Mouse (Mus musculus) heart, embryonic 11.5 days (tissue): ENCODE data around the gene Faf1. TPM values are rescaled to one million over a fixed set of nuclear protein-coding genes. Genes with fewer than 3 reads are reported as not detected.

Source experiments
- ATAC-seq: fragments of 200-750 bp; cut with Nextera tagmentation; replicated peaks from 2 replicates; pipeline ENCODE4 v1.8.0; 2017; ENCODE audit warnings: moderate library complexity; ENCODE audit not compliant: insufficient number of reproducible peaks, low FRiP score, low TSS enrichment
- H3K27ac ChIP-seq: fragments of 300-500 bp; sonication (generic); 2 replicates; pipeline ENCODE4 v1.5.1; 2014; ENCODE audit warnings: mild to moderate bottlenecking, low read depth, low read length
- H3K27me3 ChIP-seq: fragments of 300-500 bp; sonication (generic); 2 replicates; pipeline ENCODE4 v1.6.1; 2014; ENCODE audit warnings: mild to moderate bottlenecking, low read length, mixed read lengths; ENCODE audit not compliant: control insufficient read depth, insufficient read depth
- H3K36me3 ChIP-seq: fragments of 300-500 bp; sonication (generic); 2 replicates; pipeline ENCODE4 v1.6.1; 2014; ENCODE audit warnings: mild to moderate bottlenecking, low read length, moderate library complexity, mixed read lengths; ENCODE audit not compliant: control insufficient read depth, insufficient read depth
- H3K4me1 ChIP-seq: fragments of 300-500 bp; sonication (generic); 2 replicates; pipeline ENCODE4 v1.6.1; 2014; ENCODE audit warnings: low read length; ENCODE audit not compliant: control insufficient read depth, insufficient read depth
- H3K4me2 ChIP-seq: fragments of 300-500 bp; sonication (generic); 2 replicates; pipeline ENCODE4 v1.6.1; 2014; ENCODE audit warnings: mild to moderate bottlenecking, moderate library complexity
- H3K4me3 ChIP-seq: fragments of 300-500 bp; sonication (generic); 2 replicates; pipeline ENCODE4 v1.5.1; 2014; ENCODE audit warnings: low read depth, low read length
- H3K9ac ChIP-seq: fragments of 300-500 bp; sonication (generic); 2 replicates; pipeline ENCODE4 v1.6.1; 2014; ENCODE audit warnings: mild to moderate bottlenecking, low read depth, low read length, moderate library complexity
- H3K9me3 ChIP-seq: fragments of 300-500 bp; sonication (generic); replicated peaks from 2 replicates; pipeline ENCODE4 v1.6.1; 2016; ENCODE audit warnings: low read length; ENCODE audit not compliant: control insufficient read depth
- WGBS: fragments of 180-500 bp; shearing (Covaris S2); extraction: QIAGEN DNeasy Blood & Tissue Kit; methylation state at CpG from one replicate; pipeline ENCODE4 v1.1.7; 2014; ENCODE audit not compliant: insufficient replicate concordance; 5-methylcytosine and 5-hydroxymethylcytosine counted together
- polyA plus RNA-seq: library from polyadenylated mRNA; unstranded; fragments of >200 nt; fragmentation: Nextera tagmentation; extraction: Ambion mirVana; gene quantifications from 2 replicates; pipeline ENCODE4 v1.2.1, GENCODE M21; 2014

Gene Faf1
- polyA plus RNA-seq, 1 experiment from 2014 or later, result 25.3 TPM

GRCm38 (mm10) chr4:109884333-109884732 lies 207.9 kb downstream of the Faf1 start:
- H3K4me2 ChIP-seq, result no peak overlapping the region
- whole genome bisulfite sequencing, result 38% methylated on average over 4 of the region's 4 CpGs

GRCm38 (mm10) chr4:109887856-109888357 lies 211.5 kb downstream of the Faf1 start:
- H3K27me3 ChIP-seq, result no peaks in the 10 kb centered on the region
- H3K4me3 ChIP-seq, result no peak overlapping the region
- peaks cover 6% of the 10 kb centered on the region for H3K36me3 ChIP-seq
- H3K4me2 ChIP-seq, result no peak overlapping the region
- no peaks in the 10 kb centered on the region for H3K4me1 ChIP-seq
- H3K27ac ChIP-seq, result no peak overlapping the region
- no peaks in the 10 kb centered on the region for H3K9me3 ChIP-seq
- WGBS, result 82% methylated on average over 6 of the region's 6 CpGs
- no peak for ATAC-seq
- no peak overlapping the region for H3K9ac ChIP-seq

More at GRCm38 (mm10) chr4:109884333-109884732, 207.9 kb downstream of the Faf1 start:
- H3K9me3 ChIP-seq, result no peaks in the 10 kb centered on the region
- ATAC-seq, result no peak
- H3K27ac ChIP-seq, result peak overlapping the region; percentile 46; the same call in 1 of the 2 replicates
- H3K27me3 ChIP-seq, result no peaks in the 10 kb centered on the region
- H3K4me1 ChIP-seq, result no peaks in the 10 kb centered on the region
- no peaks in the 10 kb centered on the region; the same call in 1 of the 2 replicates for H3K36me3 ChIP-seq
- H3K4me3 ChIP-seq, result no peak overlapping the region
- no peak overlapping the region for H3K9ac ChIP-seq

- no peak for ATAC-seq
- H3K9me3 ChIP-seq, result no peaks in the 10 kb centered on the region
- WGBS, result 86% methylated on average over 6 of the region's 6 CpGs
- no peaks in the 10 kb centered on the region for H3K27me3 ChIP-seq
- no peak overlapping the region for H3K4me2 ChIP-seq
- H3K4me1 ChIP-seq, result no peaks in the 10 kb centered on the region
- H3K27ac ChIP-seq, result no peak overlapping the region
- no peaks in the 10 kb centered on the region for H3K36me3 ChIP-seq
- no peak overlapping the region for H3K9ac ChIP-seq
- no peak overlapping the region for H3K4me3 ChIP-seq
Observed at GRCm38 (mm10) chr4:109897810-109898566, 221.6 kb downstream of the Faf1 start.

- no peaks in the 10 kb centered on the region for H3K4me1 ChIP-seq
- ATAC-seq, result no peak
- no peak overlapping the region for H3K27ac ChIP-seq
- H3K9me3 ChIP-seq, result no peaks in the 10 kb centered on the region
- H3K4me2 ChIP-seq, result no peak overlapping the region
- no peaks in the 10 kb centered on the region for H3K27me3 ChIP-seq
- H3K9ac ChIP-seq, result no peak overlapping the region
- no peak overlapping the region for H3K4me3 ChIP-seq
- no peaks in the 10 kb centered on the region for H3K36me3 ChIP-seq
- WGBS, result 79% methylated on average over 2 of the region's 2 CpGs
Observed at GRCm38 (mm10) chr4:109901076-109901475, 224.7 kb downstream of the Faf1 start.

GRCm38 (mm10) chr4:109904487-109904886 lies 228.1 kb downstream of the Faf1 start:
- H3K36me3 ChIP-seq, result no peaks in the 10 kb centered on the region
- no peak overlapping the region for H3K4me3 ChIP-seq
- ATAC-seq, result no peak
- no peak overlapping the region for H3K27ac ChIP-seq
- 95% methylated on average over 3 of the region's 3 CpGs for WGBS
- H3K27me3 ChIP-seq, result no peaks in the 10 kb centered on the region
- H3K4me2 ChIP-seq, result no peak overlapping the region
- H3K9me3 ChIP-seq, result no peaks in the 10 kb centered on the region
- H3K9ac ChIP-seq, result no peak overlapping the region
- H3K4me1 ChIP-seq, result no peaks in the 10 kb centered on the region

GRCm38 (mm10) chr4:109929058-109929457 lies 252.7 kb downstream of the Faf1 start:
- Histone ChIP-seq H3K4me2 (no peak overlapping the region), H3K27ac (no peak overlapping the region), H3K4me1 (no peaks in the 10 kb centered on the region), H3K27me3 (no peaks in the 10 kb centered on the region), H3K36me3 (no peaks in the 10 kb centered on the region), H3K4me3 (no peak overlapping the region), H3K9me3 (no peaks in the 10 kb centered on the region), H3K9ac (no peak overlapping the region)
- no peak for ATAC-seq
- 87% methylated on average over 1 of the region's 1 CpGs for WGBS

- H3K36me3 ChIP-seq, result no peaks in the 10 kb centered on the region
- ATAC-seq, result no peak
Observed at GRCm38 (mm10) chr4:109930445-109930844, 254.1 kb downstream of the Faf1 start.

GRCm38 (mm10) chr4:109930935-109931334 lies 254.5 kb downstream of the Faf1 start:
- Histone ChIP-seq H3K9ac (no peak overlapping the region), H3K27me3 (no peaks in the 10 kb centered on the region), H3K9me3 (no peaks in the 10 kb centered on the region), H3K36me3 (no peaks in the 10 kb centered on the region), H3K4me2 (no peak overlapping the region), H3K4me1 (no peaks in the 10 kb centered on the region), H3K27ac (no peak overlapping the region), H3K4me3 (no peak overlapping the region)
- ATAC-seq, result no peak
- 94% methylated on average over 1 of the region's 1 CpGs for WGBS

More at GRCm38 (mm10) chr4:109930445-109930844, 254.1 kb downstream of the Faf1 start:
- Histone ChIP-seq H3K4me1 (no peaks in the 10 kb centered on the region), H3K4me3 (no peak overlapping the region), H3K27me3 (no peaks in the 10 kb centered on the region), H3K9ac (no peak overlapping the region), H3K4me2 (no peak overlapping the region), H3K27ac (no peak overlapping the region), H3K9me3 (no peaks in the 10 kb centered on the region)
- WGBS, result 95% methylated on average over 1 of the region's 1 CpGs

GRCm38 (mm10) chr4:109936557-109936956 lies 260.2 kb downstream of the Faf1 start:
- H3K27ac ChIP-seq, result no peak overlapping the region
- no peaks in the 10 kb centered on the region for H3K36me3 ChIP-seq
- H3K9ac ChIP-seq, result no peak overlapping the region
- 90% methylated on average over 3 of the region's 3 CpGs for WGBS
- no peaks in the 10 kb centered on the region for H3K9me3 ChIP-seq
- no peak overlapping the region for H3K4me2 ChIP-seq
- no peaks in the 10 kb centered on the region for H3K27me3 ChIP-seq
- ATAC-seq, result no peak
- no peak overlapping the region for H3K4me3 ChIP-seq
- H3K4me1 ChIP-seq, result no peaks in the 10 kb centered on the region
